In the genomic region with DNA sequence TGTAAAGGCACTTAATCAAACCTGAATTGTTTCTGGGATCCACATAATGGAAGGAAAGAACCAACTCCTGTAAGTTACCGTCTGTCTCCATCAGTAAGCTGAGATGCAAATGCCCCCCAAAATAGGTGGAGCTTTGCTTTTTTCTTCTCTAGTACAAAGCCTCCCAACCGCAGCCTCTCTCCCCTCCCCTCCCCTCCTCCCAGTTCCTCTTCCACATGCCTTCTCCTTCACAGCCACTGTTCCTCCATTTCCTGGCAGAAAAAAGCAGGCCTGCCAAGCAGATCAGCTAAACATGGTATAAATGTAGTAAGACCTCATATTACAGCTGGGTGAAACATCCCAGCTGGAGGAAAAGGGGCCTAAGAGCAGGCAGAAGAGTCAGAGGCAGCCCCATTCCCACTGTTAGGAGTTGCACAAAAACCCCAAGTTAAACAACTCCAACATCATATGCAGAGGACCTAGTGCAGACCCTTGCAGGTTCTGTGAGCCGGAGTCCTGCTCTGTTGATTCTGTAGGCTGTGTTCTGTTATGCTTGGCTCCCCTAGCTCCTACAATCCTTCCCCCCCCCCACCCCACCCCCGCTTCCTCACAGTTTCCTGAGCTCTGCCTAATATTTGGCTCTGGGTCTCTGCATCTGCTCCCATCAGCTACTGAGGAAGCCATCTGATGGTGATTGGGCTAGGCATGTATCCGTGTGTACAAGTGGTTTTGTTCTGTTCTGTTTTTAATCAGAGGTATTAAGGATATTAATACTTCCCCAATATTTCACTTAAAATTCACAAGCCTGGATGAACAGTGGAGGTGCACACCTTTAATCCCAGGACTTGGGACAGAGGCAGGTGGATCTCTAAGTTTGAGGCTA, we compare ENCODE assay signal across 1 mouse cellular context.
TF ChIP-seq lines count a peak whose summit lies in the region.

No protein-coding gene starts in this region.

TF ChIP-seq in CH12.LX, 34 proteins besides CTCF, POLR2A, EP300 and RAD21 (continued from another document):
- TF ChIP-seq ETS1 (conservative IDR thresholded peaks at IDR 0.05; ENCODE audit: low read depth, low read length) (no peak), IRF4 (IDR thresholded peaks at IDR 0.05; ENCODE audit: low read depth, low read length) (peak; percentile 96), TCF12 (IDR thresholded peaks at IDR 0.05; ENCODE audit: low read depth, low read length) (0 out of 2 replicates have a peak, but pooled peaks have one; percentile 40), ZKSCAN1 (IDR thresholded peaks at IDR 0.05; ENCODE audit: borderline replicate concordance, low read depth, low read length) (no peak), RCOR1 (conservative IDR thresholded peaks at IDR 0.05; ENCODE audit: low read depth, low read length) (no peak), ZMIZ1 (IDR thresholded peaks at IDR 0.05; ENCODE audit: low read depth, low read length) (no peak), ZNF384 (IDR thresholded peaks at IDR 0.05; ENCODE audit: low read depth, low read length) (peak; percentile 63), CHD2 (IDR thresholded peaks at IDR 0.05; ENCODE audit: low read length) (peak; percentile 45; the same call in 1 of the 2 replicates), KAT2A (IDR thresholded peaks at IDR 0.05; ENCODE audit: insufficient replicate concordance, low read length) (no peak), PAX5 (IDR thresholded peaks at IDR 0.05; ENCODE audit: low read length) (no peak), HCFC1 (IDR thresholded peaks at IDR 0.05; ENCODE audit: low read depth, low read length) (no peak), MYC (IDR thresholded peaks at IDR 0.05; ENCODE audit: low read depth, low read length) (peak; percentile 44; the same call in 1 of the 2 replicates), MAZ (IDR thresholded peaks at IDR 0.05; ENCODE audit: low read depth, low read length) (peak; percentile 90), USF2 (conservative IDR thresholded peaks at IDR 0.05; ENCODE audit: low read depth, low read length) (no peak)
